ENCODE assay signal across 7 mouse cellular contexts in the genomic region with DNA sequence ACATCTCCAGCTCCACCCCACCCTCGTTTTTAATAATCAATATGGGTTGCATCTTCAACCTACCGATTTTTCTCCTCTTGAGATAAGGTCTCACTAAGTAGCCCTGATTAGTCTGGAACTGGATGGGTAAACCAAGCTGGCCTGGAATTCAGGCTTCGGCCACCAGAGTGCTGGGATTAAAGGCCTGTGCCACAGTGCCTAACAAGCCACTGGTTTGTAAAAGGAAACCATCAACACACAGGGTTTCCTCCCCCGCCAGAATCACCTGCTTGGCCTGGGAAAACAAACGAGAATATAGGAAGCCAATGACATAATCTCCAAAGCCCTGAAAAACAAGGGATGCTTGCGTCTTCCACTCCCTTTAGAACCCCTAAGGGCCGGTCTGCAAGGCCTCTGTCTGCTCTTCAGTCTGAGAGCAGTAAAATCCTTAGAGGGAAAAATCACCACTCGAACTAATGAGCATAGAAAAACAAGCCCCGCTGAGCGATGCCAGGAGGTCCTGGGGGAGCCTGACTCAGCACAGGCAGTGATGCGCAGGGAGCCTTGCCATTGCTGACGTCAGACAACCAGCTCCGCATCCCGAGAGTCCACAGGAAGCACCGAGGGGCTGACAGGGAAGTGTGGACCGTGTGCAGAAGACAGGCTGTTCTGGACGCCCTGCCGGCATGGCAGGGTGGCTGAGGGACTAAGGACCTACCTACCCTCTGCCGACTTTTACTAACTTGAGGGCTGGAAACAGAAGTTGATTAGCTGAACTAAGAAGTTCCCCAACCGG. TPM values are rescaled to one million over a fixed set of nuclear protein-coding genes. Genes with fewer than 3 reads are reported as not detected.
A peak's percentile ranks its signal among the peaks of the same experiment; 100 is the strongest.
DNase-seq lines count a peak whose midpoint lies in the region; ATAC-seq and TF ChIP-seq lines count a peak whose summit lies in the region.

No protein-coding gene starts in this region.

- DNase-seq in adrenal gland, adult 18-20 months (ENCODE audit: low spot score in 2 of 2): peak; percentile 36 to 59
- DNase-seq in cerebellum, adult 2 months: peak; percentile 90 to 91
- peak; percentile 47 to 49 for DNase-seq in frontal cortex, postnatal 36 days (ENCODE audit: low spot score in 2 of 2)
- DNase-seq in hindbrain, embryonic 11.5 days (ENCODE audit: low spot score): peak; percentile 43
- peak; percentile 61 to 63 for DNase-seq in layer of hippocampus, postnatal 10 days (ENCODE audit: low spot score in 2 of 2)
- DNase-seq in lung, postnatal 25 days (ENCODE audit: low spot score): peak; percentile 66
- DNase-seq in right cerebral cortex, adult 2 months (ENCODE audit: low spot score in 2 of 2): peak; percentile 30 to 47

- H3K27ac ChIP-seq in cerebellum, adult 2 months (ENCODE audit: insufficient read depth, low read length): peak overlapping the region; percentile 34
- H3K27ac ChIP-seq in hindbrain, embryonic 11.5 days (ENCODE audit: low read depth, low read length): no peak overlapping the region

- peaks cover 16% of the 10 kb centered on the region for H3K4me1 ChIP-seq in cerebellum, adult 2 months (ENCODE audit: control insufficient read depth, insufficient read depth, low read length)
- no peaks in the 10 kb centered on the region for H3K4me1 ChIP-seq in hindbrain, embryonic 11.5 days (replicated peaks; ENCODE audit: control insufficient read depth, insufficient read depth, low read length)

- ATAC-seq in hindbrain, embryonic 11.5 days (ENCODE audit: low FRiP score): 0 out of 2 replicates have a peak, but pooled peaks have one; percentile 27

- H3K4me2 ChIP-seq in hindbrain, embryonic 11.5 days (replicated peaks; ENCODE audit: low read depth, low read length): no peak overlapping the region

- H3K27me3 ChIP-seq in cerebellum, adult 2 months (ENCODE audit: control insufficient read depth, insufficient read depth, low read length): no peaks in the 10 kb centered on the region
- H3K27me3 ChIP-seq in hindbrain, embryonic 11.5 days (ENCODE audit: control insufficient read depth, insufficient read depth, low read length): peaks cover 4% of the 10 kb centered on the region

- H3K36me3 ChIP-seq in hindbrain, embryonic 11.5 days (ENCODE audit: control insufficient read depth, insufficient read depth, low read length): no peaks in the 10 kb centered on the region

- no peaks in the 10 kb centered on the region for H3K9me3 ChIP-seq in hindbrain, embryonic 11.5 days (ENCODE audit: control insufficient read depth, low read length)

- TF ChIP-seq CTCF in cerebellum, adult 2 months (IDR thresholded peaks at IDR 0.05; ENCODE audit: borderline replicate concordance, insufficient read depth, low read depth, low read length): no peak

- no peak overlapping the region for H3K4me3 ChIP-seq in cerebellum, adult 2 months (replicated peaks; ENCODE audit: insufficient read depth, low read depth, low read length)
- no peak overlapping the region for H3K4me3 ChIP-seq in hindbrain, embryonic 11.5 days (ENCODE audit: low read depth, low read length)

- TF ChIP-seq POLR2A in cerebellum, adult 2 months (IDR thresholded peaks at IDR 0.05; ENCODE audit: borderline replicate concordance, insufficient read depth, low read length): no peak

- H3K9ac ChIP-seq in hindbrain, embryonic 11.5 days (ENCODE audit: low read depth, low read length): no peak overlapping the region

- 10% methylated on average over 20 of the region's 20 CpGs for WGBS in cerebellum, adult 2 months
- WGBS in hindbrain, embryonic 11.5 days: 23% methylated on average over 20 of the region's 20 CpGs

RNA-seq across cellular contexts. Expression of a gene that starts 13.4 kb away (rescaled TPM):
- 10 to 100 TPM; 29.0 to 33.0 TPM for total RNA-seq in adrenal gland, adult 18-20 months (2021)
- polyA plus RNA-seq in cerebellum, adult 2 months (2012; rRNA removed): 46.6 and 53.2 TPM in 2 replicates
- polyA plus RNA-seq in hindbrain, embryonic 11.5 days (2014; fragmentation: Nextera tagmentation; extraction: Ambion mirVana): 4.4 and 6.9 TPM in 2 replicates
- total RNA-seq in layer of hippocampus, postnatal 10 days (2021): 10 to 100 TPM; 23.1 to 24.0 TPM

RNA-seq across cellular contexts. Expression of a gene that starts 50.5 kb away (rescaled TPM):
- 100 to 1,000 TPM; 319 to 568 TPM for total RNA-seq in adrenal gland, adult 18-20 months (2021)
- 51.2 and 56.0 TPM in 2 replicates for polyA plus RNA-seq in cerebellum, adult 2 months (2012; rRNA removed)
- 1.7 and 2.3 TPM in 2 replicates for polyA plus RNA-seq in hindbrain, embryonic 11.5 days (2014; fragmentation: Nextera tagmentation; extraction: Ambion mirVana)
- 10 to 100 TPM; 20.2 to 20.5 TPM for total RNA-seq in layer of hippocampus, postnatal 10 days (2021)

Comparison
In these comparisons a context has a peak if more than half of its experiments do, and no peak if none do; other contexts are left out.
1. DNase-seq: peak in every context shown above with its lines; median percentile 90 in cerebellum, adult 2 months; 66 in lung, postnatal 25 days; 62 in layer of hippocampus, postnatal 10 days; 48 in frontal cortex, postnatal 36 days; 48 in adrenal gland, adult 18-20 months; 43 in hindbrain, embryonic 11.5 days; 38 in right cerebral cortex, adult 2 months.
2. RNA of a gene that starts 50.5 kb away (total RNA-seq): 319 to 568 TPM in adrenal gland, adult 18-20 months; 20.2 to 20.5 TPM in layer of hippocampus, postnatal 10 days; every median in the first group is over 10 times any median in the second.